Mouse (Mus musculus) small intestine, adult 2 months (tissue): ENCODE data around the gene Klhl12.

Source experiments
- CTCF ChIP-seq: fragments of 200-500 bp; IDR thresholded peaks from 2 replicates; pipeline ENCODE4 v1.5.1; 2012; ENCODE audit warnings: low read depth, mild to moderate bottlenecking, control low read depth, inconsistent platforms, low read length, moderate library complexity, mixed read lengths; ENCODE audit not compliant: insufficient replicate concordance, insufficient read length; ENCODE audit errors: extremely low read depth
- POLR2A ChIP-seq: fragments of 200-500 bp; IDR thresholded peaks from 2 replicates; pipeline ENCODE4 v1.6.1; 2012; ENCODE audit warnings: low read depth, mild to moderate bottlenecking, control low read depth, inconsistent platforms, low read length, moderate library complexity

GRCm38 (mm10) chr1:134418414-134418975 is 36.8 kb upstream of the Klhl12 start:
- TF ChIP-seq CTCF = no peak
- TF ChIP-seq POLR2A = no peak
